14 mouse cellular contexts compared by ENCODE assay signal in the genomic region with DNA sequence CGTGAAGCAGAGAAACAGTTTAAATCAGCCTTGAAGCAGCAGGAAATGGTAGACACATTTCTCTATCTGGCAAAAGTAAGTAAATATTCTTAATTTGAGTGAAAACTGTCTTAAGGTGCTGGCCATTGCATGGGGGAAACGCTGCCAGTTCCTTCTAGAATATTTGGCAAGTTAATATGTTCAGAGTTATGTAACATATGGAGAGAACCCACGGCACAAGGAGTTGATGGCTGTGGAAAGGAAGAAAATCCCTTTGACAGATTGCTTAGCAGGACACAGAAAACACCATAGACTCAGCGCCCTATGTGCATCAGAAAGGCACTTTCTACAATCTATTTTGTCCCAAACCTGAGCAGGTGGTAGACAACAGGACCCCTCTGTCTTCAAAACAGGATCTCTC. TPM values are rescaled to one million over a fixed set of nuclear protein-coding genes. Genes with fewer than 3 reads are reported as not detected.
DNase-seq lines count a peak whose midpoint lies in the region; ATAC-seq lines count a peak whose summit lies in the region.
"Had no signal": no experiment of that assay in that cellular context is flagged by ENCODE, and none has a peak within 500 bp of the region (broad histone marks: within the 10 kb centered on the region; RNA-seq: fewer than 3 reads in every experiment).

No protein-coding gene starts in this region.

- 0 out of 2 replicates have a peak, but pooled peaks have one; percentile 49 for ATAC-seq in cerebellum, adult (ENCODE audit: insufficient number of reproducible peaks, low FRiP score, low TSS enrichment)
- ATAC-seq: activated CD4-positive, CD25-positive, alpha-beta regulatory T cell, adult 4 months; hindbrain, embryonic 16.5 days; liver, embryonic 12.5 days; lung, postnatal 0 days had no signal

- no peak for DNase-seq in cerebellum, adult 11 months
- peak; percentile 22 to 59 for DNase-seq in layer of hippocampus, adult 18-20 months (ENCODE audit: low spot score in 2 of 2)
- DNase-seq in layer of hippocampus, postnatal 10 days (ENCODE audit: low spot score in 2 of 2) = no peak
- DNase-seq in cerebellum, adult 18-20 months = peak; percentile 22 to 39
- peak; percentile 23 to 39 for DNase-seq in layer of hippocampus, adult 8-10 months (ENCODE audit: low spot score in 2 of 2)
- DNase-seq in spleen, postnatal 10 days (ENCODE audit: low spot score in 2 of 2) = no peak
- DNase-seq in retina, postnatal 1 day = no peak
- DNase-seq: heart, adult 2 months; right cerebral cortex, postnatal 25 days had no signal

RNA-seq across cellular contexts. Expression of a gene that starts 41.0 kb away (rescaled TPM):
- total RNA-seq in layer of hippocampus, adult 18-20 months (2021) = 10 to 100 TPM; 45.5 to 50.5 TPM
- total RNA-seq in layer of hippocampus, postnatal 10 days (2021) = 10 to 100 TPM; 29.6 to 31.7 TPM
- total RNA-seq in layer of hippocampus, adult 8-10 months (2022) = 10 to 100 TPM; 40.6 to 59.3 (median 54.3) TPM

Comparison
In these comparisons a context has a peak if more than half of its experiments do, and no peak if none do; other contexts are left out.
1. DNase-seq: peak in layer of hippocampus, adult 18-20 months (2 of 2), cerebellum, adult 18-20 months (2 of 2) and layer of hippocampus, adult 8-10 months (2 of 2); none in cerebellum, adult 11 months (single experiment), layer of hippocampus, postnatal 10 days (0 of 2), spleen, postnatal 10 days (0 of 2) and retina, postnatal 1 day (single experiment).